Mouse (Mus musculus) cerebellum, postnatal 36 days (tissue): ENCODE measurements at regions not wholly inside any gene's neighbourhood (a gene's known extent, or its start where the extent isn't known, plus 50 kb on each side); places are given as distances from the start of the nearest gene placed in this dataset.

ENCODE experiments used
- DNase-seq, 2 experiments: peaks; one replicate each; pipeline ENCODE4 v3.0.0; 2021 to 2022; ENCODE audit warnings: mixed read lengths in 2 of 2

DNA sequence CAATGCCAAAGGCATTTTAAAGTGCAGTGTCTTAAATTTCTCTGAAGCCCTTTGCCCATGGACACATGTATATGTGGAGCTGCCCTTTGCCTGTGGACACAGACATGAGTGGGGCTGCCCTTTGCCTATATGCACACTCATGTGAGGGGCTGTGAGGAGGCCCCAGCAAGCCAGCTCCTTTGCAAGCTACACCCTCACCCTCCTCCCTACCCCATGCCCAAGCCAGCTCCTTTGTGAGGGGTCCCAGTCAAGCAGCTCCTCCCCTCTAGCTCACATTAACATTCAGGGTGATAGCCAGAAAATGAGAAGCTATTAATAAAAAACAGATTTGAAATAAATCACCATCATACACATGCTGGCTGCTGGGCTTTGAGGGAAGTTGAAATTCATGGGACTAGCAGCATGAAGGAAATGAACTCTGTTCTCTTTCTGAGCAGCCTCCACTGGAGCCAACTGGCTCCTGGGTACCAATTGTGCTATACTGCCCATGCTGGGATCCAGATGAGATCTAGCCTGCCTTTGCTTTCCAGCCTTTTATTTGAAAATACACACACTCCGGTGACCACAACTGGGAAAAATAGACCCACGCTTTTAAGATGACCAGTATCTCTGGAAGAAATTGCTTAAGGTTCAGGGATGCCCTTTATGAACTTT is 151.4 kb downstream of the Abcc12 start:
- no peak for DNase-seq

DNA sequence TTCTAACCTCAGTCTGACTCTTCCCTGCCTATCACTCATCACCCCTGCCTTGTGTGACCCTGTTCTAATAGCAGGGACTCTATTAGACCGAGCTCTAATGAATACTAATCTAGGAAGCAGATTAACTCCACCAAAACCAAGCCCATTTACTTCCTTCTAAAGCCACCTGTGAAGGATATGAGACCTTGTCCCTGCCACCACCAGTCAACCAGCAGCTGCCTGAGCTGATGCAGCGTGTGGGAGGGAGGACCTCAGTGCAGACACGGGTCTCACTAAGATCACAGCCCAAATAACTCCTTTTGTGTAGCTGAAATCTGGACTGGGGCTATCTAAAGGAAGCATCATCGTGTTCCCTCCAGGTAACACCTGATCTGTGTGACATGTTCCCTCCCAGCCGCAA is 152.4 kb downstream of the Abcc12 start:
- no peak for DNase-seq

- DNase-seq, result no peak
These were observed 154.4 kb downstream of the Abcc12 start for GRCm38 (mm10) chr8:86426056-86426455.

DNA sequence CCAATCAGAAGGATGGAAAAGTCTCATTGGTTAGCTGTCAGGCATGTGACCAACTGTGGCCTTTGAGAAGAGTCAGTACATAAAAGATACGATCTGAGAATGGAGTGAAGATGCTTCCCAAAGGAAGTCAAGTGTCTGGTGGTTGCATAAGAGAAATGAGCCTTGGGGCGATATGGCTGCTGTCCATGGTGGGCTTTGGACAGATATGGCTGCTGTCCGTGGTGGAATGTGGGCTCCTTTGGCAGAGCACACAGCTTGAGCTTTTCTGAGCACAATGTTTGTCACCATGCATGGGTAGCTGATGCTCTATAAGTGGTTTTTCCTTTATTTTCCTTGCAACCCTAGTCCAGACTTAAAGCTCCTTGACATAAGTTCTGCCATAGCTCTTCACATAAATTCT is 155.1 kb downstream of the Abcc12 start:
- no peak for DNase-seq

DNA sequence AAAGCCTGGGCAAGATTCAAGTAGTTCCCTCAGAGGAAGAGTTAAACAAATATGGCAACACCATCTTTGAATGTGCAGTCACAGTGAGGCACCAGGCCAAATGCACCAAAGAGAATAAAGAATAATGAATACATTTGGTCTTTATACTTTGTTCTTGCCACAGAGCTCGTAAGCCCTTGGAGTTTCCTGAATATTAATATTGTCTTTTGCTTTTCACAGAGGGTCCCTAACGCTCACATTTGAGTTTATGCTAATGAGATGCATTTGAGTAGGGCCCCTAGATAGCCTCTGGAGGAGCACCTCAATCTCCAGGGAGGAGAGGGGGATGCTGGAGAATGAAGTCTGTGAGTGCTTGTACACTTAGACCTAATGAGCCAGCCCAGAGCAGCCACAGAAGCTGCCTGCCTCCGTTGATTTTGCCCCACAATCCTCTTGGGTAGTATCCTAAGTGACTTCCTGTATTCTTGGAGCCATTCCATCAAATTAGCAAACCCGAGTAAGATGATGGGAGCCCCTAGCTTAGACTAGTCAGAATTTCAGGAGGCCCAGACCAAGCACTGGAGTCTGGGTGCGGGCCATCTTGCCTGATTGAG is 161.3 kb downstream of the Abcc12 start:
- no peak for DNase-seq

- DNase-seq, result no peak
These were observed 162.0 kb downstream of the Abcc12 start for GRCm38 (mm10) chr8:86418414-86418981.

- no peak for DNase-seq
These were observed 165.3 kb downstream of the Abcc12 start for GRCm38 (mm10) chr8:86415208-86415607.

DNA sequence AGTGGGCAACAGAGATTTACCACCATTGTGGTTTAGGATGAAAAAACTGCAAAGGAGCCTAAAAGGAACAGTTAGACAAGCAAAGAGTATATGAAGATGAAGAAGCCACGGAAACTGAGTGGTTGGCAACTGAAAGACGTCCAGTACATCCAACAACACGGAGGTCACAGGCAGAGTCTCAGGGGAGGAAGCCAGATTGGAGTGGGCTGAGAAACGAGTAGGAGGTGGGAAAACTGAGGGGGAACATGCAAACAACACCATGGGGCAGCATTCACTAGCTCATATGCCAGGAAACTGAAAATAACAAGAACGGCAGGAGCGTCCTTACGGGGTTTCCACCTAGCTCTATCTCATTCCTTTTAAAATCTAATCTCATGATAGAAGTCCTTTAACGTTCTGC is 169.3 kb downstream of the Abcc12 start:
- no peak for DNase-seq

- peak; percentile 45 to 60 for DNase-seq
These were observed 174.3 kb downstream of the Abcc12 start for GRCm38 (mm10) chr8:86406196-86406595.

GRCm38 (mm10) chr8:86403434-86403833 is 177.1 kb downstream of the Abcc12 start:
- DNase-seq, result no peak

DNA sequence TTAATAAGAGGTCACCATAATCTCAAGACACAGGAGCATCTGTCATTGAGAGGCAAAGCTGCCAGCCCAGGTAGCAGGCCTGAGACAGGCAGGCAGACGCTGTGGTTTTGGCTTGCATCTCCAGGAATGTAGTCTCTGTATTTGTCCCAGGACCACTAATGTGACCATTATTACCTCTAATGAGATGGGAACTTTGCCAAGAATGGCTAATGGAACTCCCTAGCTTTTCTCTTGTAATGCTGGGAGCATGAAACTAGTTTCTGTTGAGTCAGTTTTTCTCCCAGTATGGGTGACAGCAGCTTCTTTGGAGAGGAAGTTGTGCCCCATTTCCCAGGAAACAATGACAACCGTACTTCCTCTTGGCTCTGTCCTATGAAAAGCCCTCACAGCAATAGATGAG is 178.5 kb downstream of the Abcc12 start:
- no peak for DNase-seq

- no peak for DNase-seq
These were observed 185.4 kb downstream of the Abcc12 start for GRCm38 (mm10) chr8:86395121-86395520.

- no peak for DNase-seq
These were observed 186.7 kb downstream of the Abcc12 start for GRCm38 (mm10) chr8:86393835-86394234.

- DNase-seq, result no peak
These were observed 187.1 kb downstream of the Abcc12 start for GRCm38 (mm10) chr8:86393374-86393773.

GRCm38 (mm10) chr8:86390715-86391114 is 189.8 kb downstream of the Abcc12 start:
- DNase-seq, result no peak

DNA sequence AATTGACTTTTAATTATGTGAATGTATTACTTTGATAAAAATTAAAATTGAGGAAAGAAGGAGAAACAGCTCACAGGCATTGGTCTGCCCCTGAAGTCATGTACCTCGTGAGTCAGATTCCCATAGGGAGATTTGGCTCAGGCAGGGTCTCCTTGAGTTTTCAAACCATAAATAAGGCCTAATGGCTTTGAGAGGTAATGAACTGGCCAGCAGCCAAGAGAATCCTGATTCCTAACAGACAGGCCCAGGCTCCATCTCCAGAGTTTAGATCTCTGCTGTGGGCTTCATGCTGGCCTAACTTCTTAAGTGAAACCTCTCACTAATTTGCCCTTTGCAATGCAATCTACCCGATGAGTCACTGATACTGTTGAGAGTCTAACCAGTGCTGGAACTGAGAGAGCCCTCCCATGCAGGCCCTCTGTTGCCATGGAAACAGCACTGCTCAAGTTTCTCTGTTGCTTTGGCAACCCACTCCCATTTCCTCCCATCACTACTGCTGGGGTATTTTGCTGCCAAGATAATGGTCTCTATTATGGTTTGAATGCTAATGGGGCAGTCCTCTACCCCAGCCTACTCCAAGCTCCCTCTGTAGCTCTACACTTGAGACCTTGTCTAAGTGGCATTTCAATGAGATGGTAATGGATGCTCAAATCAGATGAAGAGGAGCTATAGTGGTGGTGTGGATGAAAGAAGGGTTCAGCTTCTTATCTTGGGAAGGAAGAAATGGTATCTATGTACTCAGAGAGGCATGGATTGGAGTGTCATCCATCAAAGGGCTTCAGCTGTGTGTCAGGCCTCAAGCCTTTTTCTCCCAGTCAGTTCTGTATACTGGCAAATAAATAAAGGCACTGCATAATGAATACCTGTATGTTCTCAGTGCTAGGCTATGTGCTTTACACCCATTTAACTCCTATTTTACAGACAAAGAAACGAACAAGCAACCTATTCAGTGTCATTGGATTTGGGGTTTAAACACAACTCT is 190.5 kb downstream of the Abcc12 start:
- DNase-seq, result no peak

DNA sequence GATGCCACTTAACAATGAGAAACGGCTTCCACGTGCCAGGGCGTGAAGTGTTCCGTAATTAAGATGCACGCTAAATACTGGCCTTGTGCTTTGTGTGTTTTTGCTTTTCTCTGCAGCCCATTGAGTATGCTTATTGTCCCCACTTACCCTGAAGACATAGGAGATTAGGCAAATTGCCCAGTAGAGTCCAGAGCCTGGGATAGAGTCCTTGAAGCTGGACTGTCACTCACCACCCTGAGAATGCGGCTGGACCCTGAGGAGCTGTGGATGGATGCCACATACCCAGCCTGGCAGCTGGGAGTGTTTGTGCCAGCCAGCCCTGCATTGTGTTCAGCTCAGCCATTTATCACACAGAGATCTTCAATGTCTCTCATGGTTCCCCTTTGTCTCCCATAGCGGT is 195.2 kb downstream of the Abcc12 start:
- no peak for DNase-seq

GRCm38 (mm10) chr8:86381977-86382376 is 198.5 kb downstream of the Abcc12 start:
- no peak for DNase-seq

DNA sequence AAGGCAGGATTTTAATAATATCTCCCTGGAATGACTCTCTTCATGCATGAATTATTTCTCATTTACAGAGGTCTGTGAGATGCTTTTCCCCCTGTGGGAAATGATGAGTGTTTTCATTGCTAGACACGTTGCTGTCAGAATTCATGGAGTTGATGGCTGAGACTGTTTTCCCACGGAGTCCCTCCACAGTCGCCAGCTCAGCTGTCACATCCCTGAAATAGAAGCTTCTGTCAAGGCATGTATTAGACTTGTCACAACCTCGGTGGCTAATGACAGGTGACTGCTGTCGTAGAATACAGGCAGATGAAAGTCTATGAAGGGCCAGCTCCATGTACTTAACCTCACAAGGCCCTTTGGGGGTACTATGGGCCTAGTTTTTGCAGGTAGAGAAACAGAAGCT is 212.4 kb downstream of the Abcc12 start:
- DNase-seq, result no peak

- no peak for DNase-seq
These were observed 213.8 kb downstream of the Abcc12 start for GRCm38 (mm10) chr8:86366636-86367035.

DNA sequence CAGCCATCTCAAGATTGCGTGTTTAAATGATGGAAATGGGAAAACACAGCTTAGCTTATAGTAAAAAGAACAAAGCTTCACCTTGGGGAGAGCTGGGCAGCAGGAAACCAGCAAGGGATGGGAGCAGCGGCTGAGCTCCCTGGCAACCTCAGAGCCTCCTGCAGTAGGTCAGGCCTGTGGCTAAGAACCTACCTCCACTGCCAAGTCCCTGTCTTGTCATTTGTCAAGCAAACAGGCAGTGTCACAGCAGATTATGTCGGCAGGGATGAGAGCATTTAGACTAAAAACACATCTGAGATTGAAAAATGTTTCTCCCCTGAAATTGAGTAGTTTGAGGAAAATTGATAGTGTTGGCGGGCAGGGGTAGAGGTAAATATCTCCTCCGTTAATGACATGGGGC is 214.8 kb downstream of the Abcc12 start:
- DNase-seq, result peak; percentile 28 to 42

- DNase-seq, result no peak
These were observed 215.6 kb downstream of the Abcc12 start for GRCm38 (mm10) chr8:86364898-86365297.

- no peak for DNase-seq
These were observed 220.2 kb downstream of the Abcc12 start for GRCm38 (mm10) chr8:86360283-86360682.
